Mouse (Mus musculus) colon, adult 2 months (tissue): ENCODE measurements around the gene Ccdc184. TPM values are rescaled to one million over a fixed set of nuclear protein-coding genes. Genes with fewer than 3 reads are reported as not detected.

Experiments
- polyA plus RNA-seq: library from polyadenylated mRNA; depleted of rRNA; stranded (reverse); fragments of >200 nt; gene quantifications from 2 replicates; pipeline ENCODE4 v1.2.3, GENCODE M21; 2012; rRNA removed

Ccdc184 gene
- polyA plus RNA-seq: 0.78 and 1.1 TPM in 2 replicates

GRCm38 (mm10) chr15:98166963-98167644 is at the start of gene Ccdc184:
Gene Ccdc184 (plus strand): TSS chr15:98167158.

GRCm38 (mm10) chr15:98165525-98165924 is 1.4 kb upstream of the Ccdc184 start, which contains the start of gene Asb8:
Gene Asb8 (minus strand): TSS chr15:98165625.

GRCm38 (mm10) chr15:98195442-98195841 is 28.5 kb downstream of the Ccdc184 start, which contains the start of gene Olfr288:
Gene Olfr288 (minus strand): TSS chr15:98195542.

Other genes starting within 250 kb of the Ccdc184 start
- gene Tmem106c, start 203.0 kb upstream of the Ccdc184 start, polyA plus RNA-seq: 22.4 and 23.5 TPM in 2 replicates
- 0.10 TPM in 1 of 2 replicates, not detected in the other for gene Col2a1, start 162.5 kb upstream of the Ccdc184 start, polyA plus RNA-seq
- 12.9 and 13.2 TPM in 2 replicates for gene Pfkm, start 74.6 kb upstream of the Ccdc184 start, polyA plus RNA-seq
- 6.2 and 6.8 TPM in 2 replicates for gene Senp1, start 73.4 kb upstream of the Ccdc184 start, polyA plus RNA-seq
- gene Asb8, start 1.5 kb upstream of the Ccdc184 start, polyA plus RNA-seq: 44.3 and 46.2 TPM in 2 replicates
- not detected in 2 replicates for gene Olfr288, start 28.4 kb downstream of the Ccdc184 start, polyA plus RNA-seq
- not detected in 2 replicates for gene Gm44579, start 53.8 kb downstream of the Ccdc184 start, polyA plus RNA-seq
- gene Olfr287, start 53.9 kb downstream of the Ccdc184 start, polyA plus RNA-seq: 0.24 TPM in 2 replicates
- 0.21 TPM in 1 of 2 replicates, not detected in the other for gene Olfr286, start 67.3 kb downstream of the Ccdc184 start, polyA plus RNA-seq
- gene H1fnt, start 90.1 kb downstream of the Ccdc184 start, polyA plus RNA-seq: not detected in 2 replicates
- 0.45 and 0.62 TPM in 2 replicates for gene Zfp641, start 129.0 kb downstream of the Ccdc184 start, polyA plus RNA-seq
- not detected in 2 replicates for gene Olfr285, start 150.2 kb downstream of the Ccdc184 start, polyA plus RNA-seq
- not detected in 2 replicates for gene Olfr284, start 173.8 kb downstream of the Ccdc184 start, polyA plus RNA-seq
- gene Olfr283, start 213.8 kb downstream of the Ccdc184 start, polyA plus RNA-seq: not detected in 2 replicates